Mouse (Mus musculus): ENCODE data around the gene Clcn2.

DNA sequence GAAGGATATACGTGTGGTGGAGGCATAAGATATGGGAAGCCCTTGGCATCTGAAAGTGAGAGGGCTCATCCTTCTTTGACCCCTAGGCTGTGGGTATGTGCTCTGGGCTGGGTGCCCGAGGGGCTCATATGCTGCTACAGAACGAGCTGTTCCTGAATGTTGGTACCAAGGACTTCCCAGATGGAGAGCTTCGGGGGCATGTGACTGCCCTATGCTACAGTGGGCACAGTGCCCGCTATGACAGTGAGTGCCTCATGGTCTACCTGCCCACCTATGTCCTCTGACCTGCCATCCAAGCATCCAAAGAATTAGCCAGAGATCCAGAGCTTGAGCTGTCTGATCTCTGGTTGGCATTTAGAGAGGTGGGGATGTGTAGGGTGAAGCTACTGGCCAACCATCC, 19.3 kb upstream of the Clcn2 start:
- no peak for TF ChIP-seq MYOD1 (IDR thresholded peaks at IDR 0.05; ENCODE audit: control insufficient read depth in 1 of 3, insufficient read length in 2 of 3, low read depth in 2 of 3)
- no peak for TF ChIP-seq POLR2A (IDR thresholded peaks at IDR 0.05; ENCODE audit: insufficient read length, low read depth)
- TF ChIP-seq MAX (IDR thresholded peaks at IDR 0.05; ENCODE audit: low read depth), result no peak
- TF ChIP-seq E2F4 (IDR thresholded peaks at IDR 0.05; ENCODE audit: insufficient read depth), result no peak
- TF ChIP-seq USF1 (IDR thresholded peaks at IDR 0.05; ENCODE audit: low read depth), result no peak
- no peak for TF ChIP-seq CEBPB (IDR thresholded peaks at IDR 0.05; ENCODE audit: insufficient read depth, poor library complexity, severe bottlenecking)
- no peak for TF ChIP-seq POLR2AphosphoS2 (IDR thresholded peaks at IDR 0.05; ENCODE audit: insufficient read length, low read depth)
- no peak for TF ChIP-seq MYOG (IDR thresholded peaks at IDR 0.05; ENCODE audit: control insufficient read depth in 1 of 3, insufficient read depth in 1 of 3, insufficient read length in 2 of 3, low read depth in 2 of 3)
- no peak for TF ChIP-seq TCF12 (IDR thresholded peaks at IDR 0.05; ENCODE audit: insufficient read depth, poor library complexity, severe bottlenecking)
